In genomic region chr4:43994342-43994741, GRCm38 (mm10) we compare ENCODE assay signal across 24 mouse cellular contexts. TPM values are rescaled to one million over a fixed set of nuclear protein-coding genes. Genes with fewer than 3 reads are reported as not detected.
DNase-seq lines count a peak whose midpoint lies in the region; ATAC-seq and TF ChIP-seq lines count a peak whose summit lies in the region.
"Had no signal": no experiment of that assay in that cellular context is flagged by ENCODE, and none has a peak within 500 bp of the region (broad histone marks: within the 10 kb centered on the region; RNA-seq: fewer than 3 reads in every experiment).

No protein-coding gene starts in this region.

- intact Hi-C loops in heart, postnatal 14 days (cut with DNase I) = no loop called here

- no peak for TF ChIP-seq CTCF in liver, postnatal 0 days (IDR thresholded peaks at IDR 0.05; ENCODE audit: low read depth)
- TF ChIP-seq CTCF in E14TG2a.4 (conservative IDR thresholded peaks at IDR 0.05; ENCODE audit: low read length) = no peak

- DNase-seq in heart, adult 11 months = peak; percentile 57
- no peak for DNase-seq in heart, postnatal 14 days
- peak; percentile 5 for DNase-seq in liver, postnatal 0 days
- no peak for DNase-seq in liver, embryonic 11.5 days (ENCODE audit: low spot score)
- DNase-seq: adrenal gland, adult 2 months; adrenal gland, postnatal 10 days; adrenal gland, postnatal 25 days; B cell, adult 2 months; cerebellum, adult 11-12 months; cerebellum, adult 2 months; cerebellum, adult 9-10 months; cerebellum, postnatal 10 days; forebrain, postnatal 0 days had no signal

- no peaks in the 10 kb centered on the region for H3K9me3 ChIP-seq in liver, postnatal 0 days (ENCODE audit: low read length)
- H3K9me3 ChIP-seq in liver, embryonic 11.5 days (ENCODE audit: control insufficient read depth, low read length) = no peaks in the 10 kb centered on the region
- no peaks in the 10 kb centered on the region for H3K9me3 ChIP-seq in E14TG2a.4 (ENCODE audit: low read length)
- H3K9me3 ChIP-seq: embryonic facial prominence, embryonic 10.5 days; forebrain, embryonic 13.5 days; forebrain, embryonic 15.5 days had no signal

- H3K27ac ChIP-seq in liver, postnatal 0 days (ENCODE audit: low read depth) = no peak overlapping the region
- H3K27ac ChIP-seq in liver, embryonic 11.5 days (ENCODE audit: low read depth, low read length) = no peak overlapping the region
- H3K27ac ChIP-seq: embryonic facial prominence, embryonic 10.5 days; embryonic facial prominence, embryonic 12.5 days; forebrain, embryonic 13.5 days; forebrain, embryonic 15.5 days had no signal

- ATAC-seq in liver, postnatal 0 days = no peak
- no peak for ATAC-seq in liver, embryonic 11.5 days (replicated peaks; ENCODE audit: low FRiP score)
- ATAC-seq: CD4-positive, CD25-positive, alpha-beta regulatory T cell, adult 4 months; forebrain, embryonic 13.5 days; forebrain, embryonic 15.5 days; forebrain, postnatal 0 days had no signal

- 71% methylated on average over 2 of the region's 2 CpGs for WGBS in liver, postnatal 0 days (ENCODE audit: insufficient replicate concordance)
- WGBS in liver, embryonic 11.5 days = 76% methylated on average over 2 of the region's 2 CpGs

- no peaks in the 10 kb centered on the region for H3K36me3 ChIP-seq in liver, postnatal 0 days (replicated peaks; ENCODE audit: insufficient read depth, low read length)
- no peaks in the 10 kb centered on the region for H3K36me3 ChIP-seq in liver, embryonic 11.5 days (ENCODE audit: control insufficient read depth, insufficient read depth, low read length)
- peaks cover 12% of the 10 kb centered on the region for H3K36me3 ChIP-seq in E14TG2a.4 (ENCODE audit: insufficient read depth, low read length)
- H3K36me3 ChIP-seq: embryonic facial prominence, embryonic 10.5 days; embryonic facial prominence, embryonic 12.5 days; forebrain, embryonic 15.5 days had no signal

- no peaks in the 10 kb centered on the region for H3K4me1 ChIP-seq in liver, postnatal 0 days (ENCODE audit: insufficient read depth)
- H3K4me1 ChIP-seq in liver, embryonic 11.5 days (replicated peaks; ENCODE audit: control insufficient read depth, insufficient read depth, low read length) = no peaks in the 10 kb centered on the region
- H3K4me1 ChIP-seq in E14TG2a.4 (replicated peaks; ENCODE audit: low read depth, low read length) = peaks cover 55% of the 10 kb centered on the region
- H3K4me1 ChIP-seq: embryonic facial prominence, embryonic 10.5 days; embryonic facial prominence, embryonic 12.5 days; forebrain, embryonic 13.5 days; forebrain, embryonic 15.5 days had no signal

- no peaks in the 10 kb centered on the region for H3K27me3 ChIP-seq in liver, postnatal 0 days (ENCODE audit: insufficient read depth, low read length)
- no peaks in the 10 kb centered on the region for H3K27me3 ChIP-seq in liver, embryonic 11.5 days (replicated peaks; ENCODE audit: control insufficient read depth, insufficient read depth, low read length)
- H3K27me3 ChIP-seq in E14TG2a.4 (ENCODE audit: insufficient read depth, low read length) = no peaks in the 10 kb centered on the region
- H3K27me3 ChIP-seq: CH12.LX; embryonic facial prominence, embryonic 12.5 days; forebrain, embryonic 13.5 days; forebrain, embryonic 15.5 days had no signal

- no peak overlapping the region for H3K4me2 ChIP-seq in liver, postnatal 0 days (ENCODE audit: low read depth, low read length)
- no peak overlapping the region for H3K4me2 ChIP-seq in liver, embryonic 11.5 days
- H3K4me2 ChIP-seq: embryonic facial prominence, embryonic 12.5 days; forebrain, embryonic 13.5 days; forebrain, embryonic 15.5 days had no signal

- H3K9ac ChIP-seq in liver, postnatal 0 days (replicated peaks) = no peak overlapping the region
- H3K9ac ChIP-seq in liver, embryonic 11.5 days (ENCODE audit: low read depth, low read length) = no peak overlapping the region
- H3K9ac ChIP-seq: embryonic facial prominence, embryonic 12.5 days; forebrain, embryonic 13.5 days; forebrain, embryonic 15.5 days; forebrain, postnatal 0 days had no signal

- TF ChIP-seq EP300 in liver, postnatal 0 days (IDR thresholded peaks at IDR 0.05; ENCODE audit: low read depth) = no peak

- no peak overlapping the region for H3K4me3 ChIP-seq in liver, postnatal 0 days (ENCODE audit: low read depth, low read length)
- no peak overlapping the region for H3K4me3 ChIP-seq in liver, embryonic 11.5 days (ENCODE audit: low read depth, low read length)
- H3K4me3 ChIP-seq in E14TG2a.4 (replicated peaks; ENCODE audit: low read length) = peak overlapping the region; percentile 84
- H3K4me3 ChIP-seq: embryonic facial prominence, embryonic 10.5 days; embryonic facial prominence, embryonic 12.5 days; forebrain, embryonic 13.5 days; forebrain, embryonic 15.5 days had no signal

RNA-seq across cellular contexts. Expression of gene Clta, which starts 9.9 kb away (rescaled TPM):
- 10 to 100 TPM; 83.0 to 91.0 TPM for total RNA-seq in heart, postnatal 14 days (2021)
- polyA plus RNA-seq in liver, postnatal 0 days (2015; fragmentation: Nextera tagmentation; extraction: Ambion mirVana) = 136 and 144 TPM in 2 replicates
- polyA plus RNA-seq in liver, embryonic 11.5 days (2014; fragmentation: Nextera tagmentation; extraction: Ambion mirVana) = 215 and 216 TPM in 2 replicates

RNA-seq across cellular contexts. Expression of gene Ccin, which starts 11.1 kb away (rescaled TPM):
- not detected for total RNA-seq in heart, postnatal 14 days (2021)
- not detected in 2 replicates for polyA plus RNA-seq in liver, postnatal 0 days (2015; fragmentation: Nextera tagmentation; extraction: Ambion mirVana)
- polyA plus RNA-seq in liver, embryonic 11.5 days (2014; fragmentation: Nextera tagmentation; extraction: Ambion mirVana) = not detected in 2 replicates
- total RNA-seq: adrenal gland, adult 2 months; adrenal gland, postnatal 10 days; adrenal gland, postnatal 25 days; CH12.LX; MEL had no signal
- polyA plus RNA-seq: adrenal gland, adult 2 months; CD4-positive, CD25-positive, alpha-beta regulatory T cell, adult 4 months; cerebellum, adult 2 months; cortical plate, adult 2 months; embryonic facial prominence, embryonic 10.5 days; embryonic facial prominence, embryonic 12.5 days; embryonic facial prominence, embryonic 14.5 days; forebrain, embryonic 11.5 days; forebrain, embryonic 13.5 days; forebrain, embryonic 15.5 days; forebrain, postnatal 0 days had no signal

RNA-seq across cellular contexts. Expression of gene Glipr2, which starts 37.1 kb away (rescaled TPM):
- total RNA-seq in heart, postnatal 14 days (2021) = 1 to 10 TPM; 5.5 to 8.9 TPM
- 19.4 and 20.4 TPM in 2 replicates for polyA plus RNA-seq in liver, postnatal 0 days (2015; fragmentation: Nextera tagmentation; extraction: Ambion mirVana)
- 71.4 and 81.6 TPM in 2 replicates for polyA plus RNA-seq in liver, embryonic 11.5 days (2014; fragmentation: Nextera tagmentation; extraction: Ambion mirVana)

Comparison
In these comparisons a context has a peak if more than half of its experiments do, and no peak if none do; other contexts are left out.
1. DNase-seq: peak in heart, adult 11 months (single experiment) and liver, postnatal 0 days (single experiment); none in heart, postnatal 14 days (0 of 2) and liver, embryonic 11.5 days (single experiment).